Mouse (Mus musculus): ENCODE data around the gene Tomm6.
A peak's percentile ranks its signal among the peaks of the same experiment; 100 is the strongest.

The Tomm6 gene

DNA sequence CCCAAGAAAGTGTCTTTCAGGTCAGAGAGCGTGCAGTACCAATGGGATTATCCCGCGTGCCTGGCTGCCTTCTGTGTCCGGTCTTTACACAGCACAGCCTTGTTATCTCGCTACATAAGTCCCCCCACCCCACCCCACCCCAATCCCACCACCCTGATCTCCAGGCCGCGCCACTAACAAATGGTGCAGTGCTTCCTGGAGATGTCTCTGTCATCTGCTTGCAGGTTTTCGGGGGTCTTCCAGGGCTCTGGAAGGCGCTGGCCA, at the start of gene Tomm6:
Tomm6 (minus strand) TSS at position 43 of the 264 bp plus-strand sequence.
- no peak for DNase-seq (ENCODE audit: low spot score in 2 of 2)

- DNase-seq (ENCODE audit: low spot score in 2 of 2), result peak; percentile 86 to 89
Measured at GRCm38 (mm10) chr17:47737271-47738065, 49.3 kb upstream of the Tomm6 start.

- peak; percentile 98 to 100 for DNase-seq (ENCODE audit: low spot score in 2 of 2)
Measured at GRCm38 (mm10) chr17:47736856-47737255, 48.7 kb upstream of the Tomm6 start, which contains the start of gene Tfeb. TSS of gene Tfeb (plus strand) at chr17:47737030.

GRCm38 (mm10) chr17:47735553-47736100, 47.4 kb upstream of the Tomm6 start:
- no peak for DNase-seq (ENCODE audit: low spot score in 2 of 2)

DNA sequence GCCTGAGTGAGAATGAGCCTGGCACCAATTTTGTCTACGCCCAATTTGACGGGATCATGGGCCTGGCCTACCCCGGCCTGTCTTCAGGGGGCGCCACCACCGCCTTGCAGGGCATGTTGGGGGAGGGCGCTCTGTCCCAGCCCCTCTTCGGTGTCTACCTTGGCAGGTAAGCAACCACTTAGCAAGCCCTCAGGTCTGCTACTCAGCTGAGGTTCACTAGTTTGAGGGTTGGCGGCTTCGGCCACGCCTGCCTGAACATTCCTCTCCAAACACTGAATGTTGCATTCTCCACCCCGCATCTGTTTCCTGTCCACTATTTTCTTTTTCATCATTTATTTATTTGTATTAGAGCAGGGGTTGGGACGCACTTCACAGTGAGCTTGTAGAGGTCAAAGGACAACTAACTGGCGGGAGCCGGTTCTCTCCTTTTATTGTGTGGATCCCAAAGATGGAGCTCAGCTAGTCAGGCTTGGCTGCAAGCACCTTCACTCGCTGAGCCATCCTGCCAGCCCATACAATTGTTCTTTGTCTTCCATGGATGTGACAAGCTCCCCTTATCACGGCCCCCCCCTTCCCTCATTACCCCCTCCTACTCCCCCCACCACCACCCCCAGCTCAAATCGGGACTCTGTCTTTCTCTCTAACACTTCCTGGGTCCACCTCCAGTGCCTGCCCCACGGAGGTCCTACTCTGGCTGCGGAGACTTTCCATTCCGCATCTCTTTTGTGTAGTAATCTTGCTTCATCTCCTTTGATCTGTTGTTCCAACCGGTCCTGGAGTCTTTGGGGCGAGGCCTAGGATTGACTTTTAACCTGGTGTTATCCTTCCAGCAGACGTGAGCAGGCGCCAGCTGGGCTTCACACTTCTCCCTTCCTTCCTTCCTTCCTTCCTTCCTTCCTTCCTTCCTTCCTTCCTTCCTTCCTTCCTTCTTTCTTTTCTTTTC, 42.7 kb upstream of the Tomm6 start:
- no peak for DNase-seq (ENCODE audit: low spot score in 2 of 2)

- no peak for DNase-seq (ENCODE audit: low spot score in 2 of 2)
Measured at GRCm38 (mm10) chr17:47726566-47726965, 38.4 kb upstream of the Tomm6 start, which contains the start of gene Pgc. TSS of gene Pgc (plus strand) at chr17:47726842.

DNA sequence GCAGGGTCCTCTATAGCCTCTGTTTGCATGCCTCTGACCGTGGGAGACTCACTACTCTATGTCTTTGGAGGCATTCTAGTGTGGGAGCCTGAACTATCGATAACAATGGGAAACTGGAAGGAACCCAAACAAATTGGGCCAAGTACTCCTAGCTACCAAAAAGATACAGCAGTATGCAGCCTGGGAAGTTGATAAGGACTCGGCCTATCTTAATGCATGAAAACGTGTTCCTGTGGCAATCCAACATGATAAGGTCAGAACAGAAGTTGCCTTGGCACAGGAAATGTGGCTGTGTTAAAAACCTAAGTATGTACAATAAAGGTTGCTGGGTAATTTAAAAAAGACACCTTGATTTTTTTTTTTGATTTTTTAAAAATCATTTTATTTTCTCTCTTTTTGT, 33.0 kb upstream of the Tomm6 start:
- DNase-seq (ENCODE audit: low spot score in 2 of 2), result no peak

GRCm38 (mm10) chr17:47715037-47715436, 26.9 kb upstream of the Tomm6 start:
- DNase-seq (ENCODE audit: low spot score in 2 of 2), result no peak

- no peak for DNase-seq (ENCODE audit: low spot score in 2 of 2)
Measured at GRCm38 (mm10) chr17:47712889-47713571, 24.8 kb upstream of the Tomm6 start.

DNA sequence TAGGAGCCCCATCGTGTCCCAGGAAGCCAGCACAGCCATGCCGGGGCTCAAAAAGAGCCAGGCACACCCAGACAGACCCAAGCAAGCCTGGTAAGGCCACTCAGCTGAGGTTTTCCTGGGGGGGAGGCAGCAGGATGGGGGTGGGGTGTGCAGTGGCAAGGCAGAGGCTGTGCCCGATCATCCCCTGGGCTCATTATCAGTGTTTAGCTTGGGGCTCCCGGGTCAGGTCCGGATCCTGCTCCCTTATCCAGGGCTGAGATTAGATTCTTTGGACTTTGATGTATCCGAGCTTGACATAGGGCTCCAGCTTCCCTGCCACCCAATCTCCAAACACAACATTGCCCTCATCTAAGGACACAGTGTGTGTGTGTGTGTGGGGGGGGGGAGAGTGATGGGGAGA, 23.7 kb upstream of the Tomm6 start:
- DNase-seq (ENCODE audit: low spot score in 2 of 2), result no peak

DNA sequence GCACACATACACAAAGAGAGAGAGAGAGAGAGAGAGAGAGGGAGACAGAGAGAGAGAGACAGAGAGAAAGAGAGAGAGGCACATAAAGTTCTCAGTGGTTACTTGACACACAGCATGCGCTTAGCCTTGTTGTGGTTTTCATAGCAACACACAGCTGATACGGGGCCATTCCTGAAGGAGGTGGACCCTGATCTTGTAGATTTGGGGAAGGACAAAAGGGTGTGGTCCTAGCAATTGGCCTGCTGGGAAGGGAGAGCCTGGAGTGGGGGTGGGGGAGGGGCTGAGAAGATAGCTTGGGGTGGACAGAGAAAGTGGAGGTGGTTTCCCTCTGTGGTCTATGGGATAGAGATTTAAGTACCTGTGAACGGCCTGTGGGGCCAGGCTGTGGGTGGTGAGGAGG, 21.9 kb upstream of the Tomm6 start:
- no peak for DNase-seq (ENCODE audit: low spot score in 2 of 2)

DNA sequence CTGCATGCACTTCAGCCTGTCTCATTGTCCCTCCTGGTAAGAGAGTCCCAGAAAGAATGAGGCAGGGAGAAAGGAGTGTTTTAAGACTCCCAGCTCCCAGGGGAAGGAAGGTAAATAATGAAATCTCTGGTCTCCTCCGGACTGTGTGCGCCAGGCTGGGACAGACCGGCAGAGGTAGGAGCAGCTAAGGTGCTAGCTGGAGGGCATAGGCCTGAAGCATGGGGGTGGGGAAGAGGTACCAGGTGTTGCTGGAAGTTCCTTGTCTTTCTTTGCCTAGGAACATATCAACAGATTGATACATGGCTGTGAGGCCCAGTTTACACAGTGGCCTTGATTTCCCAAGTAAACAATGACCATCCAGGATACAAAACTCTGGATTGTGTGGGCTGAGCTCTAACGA, 20.8 kb upstream of the Tomm6 start:
- DNase-seq (ENCODE audit: low spot score in 2 of 2), result no peak

DNA sequence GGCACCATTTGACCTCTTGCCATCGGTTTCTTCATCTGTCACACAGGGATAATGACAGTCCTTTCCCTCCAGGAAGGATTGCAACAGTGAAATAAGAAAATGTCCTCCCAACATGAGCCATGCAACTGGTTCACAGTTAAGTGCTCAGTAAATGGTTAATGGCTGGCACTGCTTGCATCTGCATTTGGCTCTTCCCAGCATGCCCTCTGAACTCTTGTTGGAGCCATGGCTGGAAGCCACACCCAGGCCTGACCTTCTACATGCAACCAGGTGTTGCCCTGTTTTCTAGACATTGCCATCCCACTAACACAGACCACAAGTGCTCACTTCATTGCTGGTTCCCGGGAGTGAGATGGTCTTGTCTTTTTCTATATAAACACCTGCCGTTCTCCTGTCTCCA, 19.8 kb upstream of the Tomm6 start:
- no peak for DNase-seq (ENCODE audit: low spot score in 2 of 2)

DNA sequence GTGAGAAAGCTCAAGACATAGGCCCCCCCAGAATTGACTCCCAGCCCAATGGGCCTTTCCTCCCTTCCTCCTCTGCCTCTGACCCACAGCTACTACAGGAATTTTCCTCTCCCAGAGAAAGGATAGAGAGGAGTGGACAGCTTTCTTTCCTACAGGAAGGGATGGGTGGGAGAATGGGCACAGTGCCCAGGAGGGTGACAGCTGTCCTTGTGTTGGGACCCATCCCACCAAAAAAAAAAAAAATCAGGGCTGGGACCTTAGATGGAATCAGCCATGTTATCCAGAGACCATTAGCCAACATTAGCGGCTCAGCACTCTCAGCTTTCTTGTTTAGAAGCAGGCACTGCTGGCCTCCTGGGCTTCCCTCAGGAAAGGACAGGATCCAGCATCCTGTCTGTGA, 18.0 kb upstream of the Tomm6 start:
- no peak for DNase-seq (ENCODE audit: low spot score in 2 of 2)

- DNase-seq (ENCODE audit: low spot score in 2 of 2), result no peak
Measured at GRCm38 (mm10) chr17:47704692-47705091, 16.5 kb upstream of the Tomm6 start.

DNA sequence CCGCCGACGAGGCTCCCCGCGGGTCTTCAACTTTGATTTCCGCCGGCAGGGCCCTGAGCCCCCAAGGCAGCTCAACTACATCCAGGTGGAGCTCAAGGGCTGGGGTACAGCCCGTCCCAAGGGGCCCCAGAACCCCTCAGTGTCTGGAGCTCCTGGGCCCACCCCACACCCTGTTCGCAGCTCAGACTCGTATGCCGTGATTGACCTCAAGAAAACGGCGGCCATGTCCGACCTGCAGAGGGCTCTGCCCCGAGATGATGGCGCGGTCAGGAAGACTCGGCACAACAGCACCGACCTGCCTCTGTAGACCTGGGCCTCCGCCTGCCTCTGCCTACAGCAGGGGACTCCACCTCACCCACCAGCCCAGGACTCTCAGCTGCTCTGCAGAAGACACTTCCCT, 15.4 kb upstream of the Tomm6 start:
- no peak for DNase-seq (ENCODE audit: low spot score in 2 of 2)

DNA sequence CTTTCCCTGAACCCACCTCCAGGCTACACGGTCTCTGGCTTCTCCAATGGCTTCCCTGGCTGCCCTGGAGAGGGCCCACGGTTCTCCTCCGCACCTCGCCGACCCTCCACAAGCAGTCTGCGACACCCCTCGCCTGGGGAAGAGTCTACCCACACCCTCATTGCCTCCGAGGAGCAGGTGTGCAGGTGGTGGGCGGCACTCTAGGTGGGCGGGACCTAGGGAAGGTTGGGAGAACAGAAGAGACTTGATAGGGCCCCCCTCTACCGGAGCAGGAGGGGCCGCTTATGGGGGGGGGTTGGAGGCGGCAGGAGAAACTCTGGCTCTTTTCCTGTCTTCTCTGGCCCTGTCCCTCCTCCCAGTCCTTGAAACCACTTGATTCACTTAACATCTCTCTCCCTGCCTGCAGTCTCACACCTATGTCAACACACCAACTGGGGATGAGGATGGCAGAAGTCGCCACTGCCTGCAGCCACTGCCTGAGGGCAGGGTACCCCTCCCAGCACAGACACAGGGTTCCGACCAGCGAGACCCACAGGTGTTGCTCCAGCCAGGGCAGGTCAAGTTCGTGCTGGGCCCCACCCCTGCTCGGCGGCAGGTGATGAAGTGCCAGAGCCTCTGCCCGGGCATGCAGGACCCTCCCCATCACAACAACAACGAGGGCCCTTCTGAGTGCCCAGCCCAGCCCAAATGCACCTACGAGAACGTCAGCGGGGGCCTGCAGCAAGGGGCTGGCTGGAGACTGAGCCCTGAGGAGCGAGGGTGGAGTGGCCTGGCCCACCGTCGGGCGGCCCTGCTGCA, 14.6 kb upstream of the Tomm6 start:
- no peak for DNase-seq (ENCODE audit: low spot score in 2 of 2)

DNA sequence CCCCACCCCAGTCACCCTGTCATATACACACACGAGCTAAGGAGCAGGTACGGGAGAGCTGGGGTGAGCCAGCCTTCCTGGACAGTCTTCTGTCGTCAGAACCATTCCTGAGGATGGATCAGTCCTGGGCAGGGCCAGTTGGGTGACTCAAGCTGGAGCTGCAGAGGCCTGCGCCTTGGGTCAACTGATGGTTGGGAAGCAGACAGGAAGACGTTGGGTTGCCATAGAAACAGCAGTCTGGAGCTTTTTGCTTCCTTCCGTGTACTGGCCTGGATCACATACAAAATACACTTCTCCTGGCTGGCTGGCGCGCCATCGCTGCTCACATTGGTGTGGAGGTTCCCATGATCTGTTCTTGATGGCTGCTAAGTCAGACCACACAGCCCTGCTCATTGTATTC, 13.6 kb upstream of the Tomm6 start:
- no peak for DNase-seq (ENCODE audit: low spot score in 2 of 2)

- DNase-seq (ENCODE audit: low spot score in 2 of 2), result no peak
Measured at GRCm38 (mm10) chr17:47699055-47699454, 10.9 kb upstream of the Tomm6 start.

DNA sequence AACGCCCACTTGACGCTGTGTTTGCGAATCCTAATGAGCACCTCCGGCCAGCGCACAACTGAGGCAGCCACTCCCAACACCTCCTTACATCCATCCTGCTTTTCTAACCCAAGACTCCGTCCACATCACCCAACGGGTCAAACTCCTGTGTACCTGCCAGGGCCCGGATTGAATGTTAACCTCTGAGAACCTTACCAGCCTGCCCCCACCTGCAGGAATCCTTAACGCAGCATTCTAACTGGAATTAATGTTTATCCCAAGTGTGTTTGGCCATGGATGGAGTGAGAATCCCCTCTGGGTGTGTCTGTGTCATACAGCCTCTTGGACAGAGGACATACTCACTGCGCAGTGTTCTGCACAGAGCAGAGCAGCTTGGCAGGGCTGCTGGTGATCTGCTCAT, 10.0 kb upstream of the Tomm6 start:
- DNase-seq (ENCODE audit: low spot score in 2 of 2), result no peak

- DNase-seq (ENCODE audit: low spot score in 2 of 2), result no peak
Measured at GRCm38 (mm10) chr17:47695337-47695710, 7.1 kb upstream of the Tomm6 start.
